Mouse (Mus musculus) adrenal gland, postnatal 14 days (tissue): ENCODE data around the gene Glis1. TPM values are rescaled to one million over a fixed set of nuclear protein-coding genes. Genes with fewer than 3 reads are reported as not detected.

Source experiments
- DNase-seq: peaks from one replicate; pipeline ENCODE4 v3.0.0; 2021; ENCODE audit warnings: mixed read lengths
- microRNA-seq, 2 experiments: library from miRNA; unstranded; fragments of <30 nt; microRNA quantifications; one replicate each; pipeline ENCODE4 v1.2.0; 2021
- total RNA-seq: library from RNA; stranded (reverse); gene quantifications from 2 replicates; pipeline ENCODE4 v1.2.3, GENCODE M21; 2021

The Glis1 gene
- total RNA-seq, 1 experiment from 2014 or later = 1.2 TPM

- no peak for DNase-seq
These were observed 249.7 kb downstream of the Glis1 start, which contains the start of gene Dmrtb1 for GRCm38 (mm10) chr4:107684130-107684529. Gene Dmrtb1, minus strand, starts transcription at chr4:107684230.

Small RNA genes within 50 kb of the gene (microRNA-seq; reads per million reads assigned to microRNA genes)
- 0 reads per million in 2 experiments for gene Gm24804

Other genes starting within 250 kb of the Glis1 start
- gene Ldlrad1, start 225.4 kb upstream of the Glis1 start, total RNA-seq = not detected in 2 replicates
- 28.2 and 32.3 TPM in 2 replicates for gene Lrrc42, start 181.1 kb upstream of the Glis1 start, total RNA-seq
- 22.4 and 22.6 TPM in 2 replicates for gene Hspb11, start 181.0 kb upstream of the Glis1 start, total RNA-seq
- gene Dio1, start 127.4 kb upstream of the Glis1 start, total RNA-seq = 0.49 and 12.0 TPM in 2 replicates
- 51.8 and 68.3 TPM in 2 replicates for gene Yipf1, start 120.2 kb upstream of the Glis1 start, total RNA-seq
- gene Ndc1, start 66.8 kb upstream of the Glis1 start, total RNA-seq = 15.1 and 15.9 TPM in 2 replicates
- 0.26 TPM in 1 of 2 replicates, not detected in the other for gene Dmrtb1, start 249.6 kb downstream of the Glis1 start, total RNA-seq